Mouse (Mus musculus): ENCODE data around the gene Zfp64.

Zfp64 gene

DNA sequence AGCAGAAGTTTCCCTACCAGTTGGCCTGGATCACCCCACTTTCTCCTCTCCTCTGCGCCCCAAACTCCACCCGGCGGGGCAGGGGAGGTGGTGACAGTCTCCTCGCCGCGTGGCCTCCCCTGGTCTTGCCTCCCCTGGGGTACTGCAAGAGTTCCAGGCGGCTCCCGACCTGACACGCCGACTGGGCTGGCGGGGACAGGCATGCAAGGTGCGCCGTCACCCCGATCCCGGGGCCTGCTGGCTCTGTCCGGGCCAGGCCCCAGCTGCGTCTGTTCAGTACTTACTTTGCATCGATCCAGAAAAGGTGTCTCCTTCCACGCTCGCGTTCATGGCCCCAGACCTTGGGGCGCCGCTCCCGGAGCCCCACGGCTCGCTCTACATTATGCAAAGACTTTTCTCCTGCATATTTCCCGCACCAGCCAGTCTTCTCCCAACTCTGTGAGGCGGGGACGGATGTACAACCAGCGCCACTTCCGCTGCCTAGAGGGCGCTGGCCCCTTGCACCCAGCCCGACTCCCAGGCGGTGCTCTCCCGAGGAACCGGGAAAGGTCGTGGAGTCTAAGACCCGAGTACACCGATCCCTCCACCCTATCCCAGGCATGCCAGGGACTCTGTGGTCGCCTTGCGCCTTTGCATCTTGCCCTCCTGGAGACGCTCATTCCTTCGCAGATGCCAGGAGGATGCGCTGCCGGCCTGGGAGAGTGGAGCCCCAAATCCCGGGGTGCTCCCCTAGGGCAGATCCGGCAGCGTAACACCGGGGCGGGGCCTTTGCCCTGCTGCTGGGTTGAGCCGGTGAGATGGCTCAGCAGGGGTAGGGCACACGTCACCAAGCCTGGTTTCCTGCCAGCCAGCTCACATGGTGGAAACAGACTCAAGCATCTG is at the start of gene Zfp64:
Gene Zfp64 (minus strand): TSS at position 753 of the 882 bp plus-strand sequence.
- peak; percentile 71 for DNase-seq (ENCODE audit: low spot score)

DNA sequence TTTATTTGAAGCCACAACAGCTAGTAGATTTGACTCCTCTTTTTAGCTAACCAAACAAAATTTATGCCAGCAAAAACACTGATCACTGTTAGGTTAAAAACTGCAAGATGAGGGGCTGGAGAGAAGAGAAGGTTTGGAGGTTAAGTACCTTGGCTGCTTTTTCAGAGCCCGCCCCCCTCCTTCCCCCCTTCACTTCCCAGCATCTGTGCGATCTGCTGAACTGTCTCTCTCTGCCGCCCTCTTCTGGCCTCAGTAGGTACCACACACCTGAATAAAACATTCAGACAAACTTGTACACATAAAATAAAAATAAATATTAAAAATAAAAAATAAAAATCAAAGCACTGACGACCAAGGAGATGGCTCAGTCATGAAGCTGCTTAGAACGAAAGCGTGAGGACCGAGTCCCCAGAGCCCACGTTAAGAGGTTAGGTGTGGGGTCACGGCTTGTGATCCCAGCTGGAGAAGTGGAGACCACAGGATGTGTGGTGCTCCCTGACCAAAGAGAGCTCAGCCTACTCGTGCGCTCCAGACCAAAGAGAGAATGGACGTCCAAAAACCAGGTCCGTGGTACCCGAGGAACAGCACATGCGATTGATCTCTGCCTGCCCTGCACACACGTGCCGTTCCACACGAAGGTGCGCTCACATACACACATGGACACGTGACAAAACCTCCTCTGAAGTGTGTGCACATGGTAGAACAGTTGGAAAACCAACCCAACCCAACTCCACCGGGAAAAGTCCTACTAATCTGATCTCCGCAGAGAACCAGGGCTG is 37.4 kb upstream of the Zfp64 start:
- no peak for DNase-seq (ENCODE audit: low spot score)

DNA sequence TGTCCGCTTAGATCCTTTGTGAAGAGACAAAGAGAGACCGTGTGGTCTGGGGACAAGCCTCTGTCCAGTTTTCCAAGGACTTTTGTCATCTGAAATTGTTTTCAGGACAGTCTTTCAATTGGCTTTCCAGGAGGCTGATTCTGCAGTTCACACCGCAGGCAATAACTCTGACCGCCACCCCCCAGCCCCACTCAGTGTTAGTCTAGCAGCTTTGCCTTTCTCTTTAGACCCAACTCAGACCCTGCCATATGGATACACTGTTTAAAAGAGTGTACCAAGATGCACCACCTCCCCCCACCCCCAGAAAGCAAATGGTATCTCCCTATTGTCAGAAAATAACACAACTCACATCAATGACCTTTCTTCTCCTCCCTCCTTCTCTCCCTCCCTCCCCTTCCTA is 35.6 kb upstream of the Zfp64 start:
- no peak for DNase-seq (ENCODE audit: low spot score)

DNA sequence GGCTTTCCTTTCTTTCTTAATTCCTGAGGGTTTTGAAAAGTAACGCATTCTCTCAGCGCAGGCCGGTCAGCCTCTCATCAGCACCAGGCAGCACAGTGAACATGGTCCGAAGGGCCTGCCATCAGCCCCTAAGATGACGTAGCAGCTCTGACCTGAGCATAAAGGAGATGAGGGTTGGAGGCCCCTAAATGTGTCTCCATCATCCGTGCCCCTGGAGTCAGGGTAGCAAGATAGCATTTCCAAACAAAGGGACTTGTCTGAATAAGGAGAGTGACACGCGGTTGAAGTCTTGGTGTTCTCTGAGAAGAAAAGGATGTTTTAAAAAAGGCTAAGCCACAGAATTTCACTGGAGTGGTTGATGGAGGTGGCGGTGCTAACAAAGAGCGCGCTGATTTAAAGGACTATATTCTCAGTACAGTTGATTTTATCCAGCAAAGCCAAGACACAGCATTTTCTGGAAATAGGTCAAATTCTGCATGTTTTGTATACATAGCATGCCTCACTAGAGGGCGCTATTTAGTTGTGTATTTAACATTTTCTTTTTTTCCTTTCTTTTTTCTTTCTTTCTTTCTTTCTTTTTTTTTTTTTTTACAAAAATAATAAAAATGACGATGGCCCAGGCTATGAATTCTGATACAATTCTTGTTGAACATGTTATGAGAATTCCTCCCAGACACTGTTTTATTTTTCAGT is 34.8 kb upstream of the Zfp64 start:
- DNase-seq (ENCODE audit: low spot score): no peak

GRCm38 (mm10) chr2:168988056-168988455 is 32.7 kb upstream of the Zfp64 start:
- no peak for DNase-seq (ENCODE audit: low spot score)

DNA sequence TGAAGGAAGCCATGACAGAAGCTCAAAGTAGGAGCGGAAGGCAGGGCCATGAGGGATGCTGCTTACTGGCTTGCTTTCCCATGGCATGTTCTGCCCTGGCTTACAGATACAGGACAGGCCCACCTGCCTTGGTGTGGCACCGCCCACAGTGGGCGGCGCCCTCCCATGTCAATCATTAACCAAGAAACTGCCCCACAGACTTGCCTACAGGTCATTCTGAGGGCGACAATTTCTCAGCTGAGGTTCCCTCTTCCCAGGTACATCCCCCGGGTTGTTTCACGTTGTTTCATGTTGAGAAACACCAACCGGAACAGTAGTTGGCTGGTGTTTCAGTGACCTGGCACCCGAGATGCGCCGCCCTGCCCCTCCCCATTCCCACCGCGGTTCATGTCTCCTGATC is 32.0 kb upstream of the Zfp64 start:
- no peak for DNase-seq (ENCODE audit: low spot score)

DNA sequence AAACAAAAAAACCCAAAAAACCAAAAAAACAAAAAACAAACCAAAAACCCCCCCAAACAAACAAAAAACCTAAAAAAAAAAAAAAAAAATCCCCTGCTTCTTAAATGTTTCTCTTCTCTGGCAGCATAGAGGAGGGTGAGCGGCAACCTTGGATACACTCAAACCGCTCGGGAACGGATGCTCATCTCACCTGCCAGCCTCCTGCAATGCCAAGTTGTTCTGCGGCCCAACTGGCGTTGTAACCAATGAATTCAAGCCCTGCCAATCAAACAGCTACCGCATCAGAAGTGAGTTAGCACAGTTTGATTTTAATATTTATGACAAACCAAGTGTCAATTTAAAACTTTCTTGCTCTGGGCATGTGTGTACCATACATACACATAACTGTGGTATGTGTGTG is 26.6 kb upstream of the Zfp64 start:
- DNase-seq (ENCODE audit: low spot score): no peak

DNA sequence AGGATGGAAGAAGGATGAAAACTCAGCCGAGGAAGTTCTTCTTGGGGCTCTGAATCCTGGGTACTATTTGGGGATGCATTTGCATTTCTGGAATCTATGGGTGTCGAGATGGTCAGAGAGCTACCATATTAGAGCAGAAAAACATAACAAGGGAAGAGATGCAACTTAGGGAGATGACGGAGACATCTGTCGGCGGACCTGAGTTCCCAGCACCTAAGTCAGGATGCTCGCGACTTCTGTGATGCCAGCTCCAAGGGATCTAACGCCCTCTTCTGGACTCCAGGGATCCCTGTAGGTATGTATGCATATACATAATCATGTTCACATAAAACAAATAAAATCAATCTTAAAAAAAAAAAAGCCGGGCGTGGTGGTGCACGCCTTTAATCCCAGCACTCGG is 26.1 kb upstream of the Zfp64 start:
- DNase-seq (ENCODE audit: low spot score): no peak

DNA sequence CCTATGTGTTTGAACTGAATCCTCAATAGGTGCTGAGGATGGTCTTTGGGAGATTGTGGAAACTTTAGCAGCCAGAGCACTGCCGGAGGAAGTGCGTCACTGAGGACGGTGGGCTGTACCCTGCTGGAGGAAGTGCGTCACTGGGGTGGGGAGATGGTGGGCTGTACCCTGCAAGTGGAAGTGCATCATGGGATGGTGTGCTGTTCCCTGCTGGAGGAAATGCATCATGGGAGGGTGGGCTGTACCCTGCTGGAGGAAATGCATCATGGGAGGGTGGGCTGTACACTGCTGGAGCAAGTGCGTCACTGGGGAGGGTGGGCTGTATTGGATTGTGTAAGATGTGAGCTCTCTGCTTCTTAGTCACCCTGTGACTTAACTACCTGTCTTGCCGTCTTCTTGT is 25.5 kb upstream of the Zfp64 start:
- DNase-seq (ENCODE audit: low spot score): peak; percentile 38

GRCm38 (mm10) chr2:168979742-168980141 is 24.4 kb upstream of the Zfp64 start:
- DNase-seq (ENCODE audit: low spot score): no peak

DNA sequence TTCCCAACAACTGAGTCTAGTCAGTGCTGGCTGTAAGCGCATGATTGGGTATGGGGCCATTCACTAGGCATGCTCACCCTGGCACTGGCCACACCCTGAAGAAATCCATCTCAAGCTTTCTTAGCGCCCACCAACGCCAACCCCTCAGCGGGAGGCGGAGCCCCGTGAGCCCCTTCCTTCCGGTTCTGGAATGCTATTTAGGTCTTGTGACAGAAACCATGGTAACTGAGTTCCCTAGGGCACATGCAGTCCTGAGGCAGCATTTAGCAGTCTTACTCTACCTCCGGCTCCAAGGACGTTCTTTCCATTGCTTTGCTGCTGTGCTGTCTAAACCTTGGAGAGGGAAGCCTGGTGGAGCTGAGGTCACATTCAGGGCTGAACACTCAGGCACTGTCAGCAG is 22.6 kb upstream of the Zfp64 start:
- no peak for DNase-seq (ENCODE audit: low spot score)

DNA sequence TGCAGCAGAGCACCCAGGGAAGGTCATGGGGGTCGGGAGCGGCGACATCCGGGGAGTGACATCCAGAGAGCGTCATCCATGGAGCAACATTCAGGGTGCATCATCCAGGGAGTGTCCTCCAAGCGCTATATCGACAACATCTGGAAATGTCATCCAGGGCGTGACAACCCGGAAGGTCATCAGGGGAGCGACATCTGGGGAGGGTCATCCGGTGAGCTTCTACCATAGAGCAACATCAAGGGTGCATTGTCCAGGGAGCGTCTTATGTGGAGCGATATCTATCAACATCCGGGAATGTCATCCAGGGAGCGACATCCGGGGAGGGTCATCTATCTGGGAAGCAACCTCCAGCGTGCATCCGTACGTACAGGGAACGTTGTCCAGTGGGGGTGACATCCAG is 14.7 kb upstream of the Zfp64 start:
- no peak for DNase-seq (ENCODE audit: low spot score)

- DNase-seq (ENCODE audit: low spot score): no peak
Observed at GRCm38 (mm10) chr2:168968136-168968925, 12.9 kb upstream of the Zfp64 start.

GRCm38 (mm10) chr2:168966525-168966924 is 11.1 kb upstream of the Zfp64 start:
- no peak for DNase-seq (ENCODE audit: low spot score)

- DNase-seq (ENCODE audit: low spot score): no peak
Observed at GRCm38 (mm10) chr2:168964849-168965248, 9.5 kb upstream of the Zfp64 start.

DNA sequence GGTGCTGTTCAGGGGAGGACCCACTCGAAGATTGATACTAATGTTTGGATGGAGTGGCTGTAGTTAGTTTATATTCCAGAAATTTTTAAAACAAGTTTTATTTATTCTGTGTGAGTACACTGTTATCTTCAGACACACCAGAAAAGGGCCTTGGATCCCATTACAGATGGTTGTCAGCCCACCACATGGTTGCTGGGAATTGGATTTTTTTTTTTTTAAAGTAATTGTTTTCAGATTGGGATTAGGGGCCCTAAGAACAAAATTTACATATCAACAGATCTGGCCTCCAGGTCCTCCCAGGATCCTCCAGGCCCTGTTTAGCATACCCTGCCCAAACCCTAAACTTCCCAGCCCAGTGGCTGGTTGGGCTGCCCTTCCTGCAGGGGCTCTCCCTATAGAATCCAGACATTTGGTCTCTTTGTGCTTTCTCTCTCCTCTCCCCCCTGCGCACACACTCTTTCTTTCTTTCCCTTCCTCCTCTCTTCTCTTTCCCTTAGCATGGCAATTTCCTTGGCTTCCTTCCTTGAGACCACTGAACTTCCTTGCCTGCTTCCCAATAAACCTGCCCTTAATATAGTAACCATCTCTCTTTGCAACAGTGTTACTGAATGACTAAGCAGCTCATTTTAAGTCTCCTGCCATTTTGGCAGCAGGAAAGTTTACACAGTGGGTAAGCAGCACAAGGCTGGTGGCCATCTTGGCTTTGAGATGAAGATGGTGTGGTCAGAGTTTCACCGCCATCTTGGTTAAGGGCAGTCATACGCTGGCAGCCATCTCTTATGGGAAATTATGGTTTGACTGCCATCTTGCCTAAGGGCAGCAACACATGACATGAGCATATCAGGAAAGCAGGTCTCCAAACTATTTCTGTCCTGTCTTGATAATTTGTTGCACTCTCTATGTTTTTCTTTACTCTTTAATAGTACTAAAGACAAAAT is 6.6 kb upstream of the Zfp64 start:
- no peak for DNase-seq (ENCODE audit: low spot score)

- no peak for DNase-seq (ENCODE audit: low spot score)
Observed at GRCm38 (mm10) chr2:168960814-168961213, 5.4 kb upstream of the Zfp64 start.

- no peak for DNase-seq (ENCODE audit: low spot score)
Observed at GRCm38 (mm10) chr2:168959339-168959885, 4.0 kb upstream of the Zfp64 start.

GRCm38 (mm10) chr2:168955850-168956346 is 511 bp upstream of the Zfp64 start:
- no peak for DNase-seq (ENCODE audit: low spot score)

DNA sequence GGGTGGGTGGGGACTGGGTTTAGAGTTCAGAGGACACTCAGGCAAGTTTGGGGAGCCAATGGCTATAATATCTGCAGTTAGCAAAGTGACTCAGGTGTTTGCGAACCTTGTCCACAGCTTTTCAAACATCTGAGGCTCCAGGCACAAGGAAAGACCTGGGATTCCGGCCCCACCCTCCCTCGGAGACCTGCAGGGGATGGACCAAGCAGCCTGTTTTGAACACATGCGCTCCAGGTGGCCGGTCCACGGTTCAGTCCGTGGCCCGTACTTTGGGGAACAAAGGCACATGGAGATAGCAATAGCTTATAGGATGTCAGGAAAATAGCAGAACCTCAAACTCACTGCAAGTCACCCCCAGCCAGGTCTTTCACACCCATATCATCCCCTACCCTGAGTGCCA is 1.0 kb downstream of the Zfp64 start:
- DNase-seq (ENCODE audit: low spot score): no peak
